Comparison of ENCODE assay signal across 8 mouse cellular contexts in the genomic region with DNA sequence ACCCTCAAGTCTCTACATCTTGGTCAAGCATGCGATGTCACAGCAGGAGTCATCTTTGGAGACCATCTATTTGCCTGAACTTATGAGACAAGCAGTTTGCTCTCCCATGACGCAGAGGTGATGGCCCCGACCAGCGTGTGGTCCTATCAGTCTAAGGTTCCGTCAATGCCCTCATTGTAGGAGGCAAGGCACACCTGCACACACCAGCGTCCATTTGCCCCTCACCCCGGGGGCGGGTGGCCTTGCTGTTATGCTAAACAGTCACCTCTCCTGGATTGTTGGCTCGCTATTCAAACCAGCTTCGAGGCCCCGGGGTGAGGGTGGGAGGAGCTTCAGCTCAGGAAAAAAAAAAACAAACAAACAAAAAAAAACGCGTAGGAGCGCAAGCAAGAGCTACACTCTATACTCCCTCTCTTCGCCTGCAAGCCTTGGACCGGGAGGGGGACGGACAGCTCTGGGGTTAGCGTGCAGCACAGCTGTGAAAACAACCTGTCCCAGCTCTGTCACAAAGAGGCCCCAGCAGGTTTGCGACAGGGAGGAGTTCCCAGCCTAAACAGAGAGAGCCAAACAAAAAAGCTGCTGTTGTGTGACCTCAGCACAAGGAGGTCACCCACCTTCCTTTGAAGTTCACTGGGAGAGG. TPM values are rescaled to one million over a fixed set of nuclear protein-coding genes. Genes with fewer than 3 reads are reported as not detected.
DNase-seq lines count a peak whose midpoint lies in the region; TF ChIP-seq lines count a peak whose summit lies in the region.

No protein-coding gene starts in this region.

- H3K4me1 ChIP-seq in kidney, adult 2 months (ENCODE audit: control insufficient read depth, insufficient read depth, low read length), result 0 out of 2 replicates have a peak, but pooled peaks cover 2% of the 10 kb centered on the region
- H3K4me1 ChIP-seq in cortical plate, adult 2 months (ENCODE audit: control insufficient read depth, insufficient read depth, low read length), result no peaks in the 10 kb centered on the region

- no peak overlapping the region for H3K27ac ChIP-seq in kidney, adult 2 months (ENCODE audit: insufficient read depth, low read depth, low read length)
- 0 out of 2 replicates have a peak overlapping the region, but pooled peaks have one; percentile 35 for H3K27ac ChIP-seq in cortical plate, adult 2 months (ENCODE audit: insufficient read depth, low read length)

- TF ChIP-seq POLR2A in kidney, adult 2 months (IDR thresholded peaks at IDR 0.05; ENCODE audit: low read depth, low read length), result no peak
- TF ChIP-seq POLR2A in cortical plate, adult 2 months (IDR thresholded peaks at IDR 0.05; ENCODE audit: extremely low read depth, insufficient read depth, low read length), result no peak

- H3K36me3 ChIP-seq in kidney, adult 2 months (ENCODE audit: control insufficient read depth, insufficient read depth, low read length), result no peaks in the 10 kb centered on the region

- H3K27me3 ChIP-seq in kidney, adult 2 months (replicated peaks; ENCODE audit: control insufficient read depth, insufficient read depth, low read length), result no peaks in the 10 kb centered on the region

- TF ChIP-seq CTCF in kidney, adult 2 months (conservative IDR thresholded peaks at IDR 0.05; ENCODE audit: insufficient read depth, insufficient read length, low read depth, low read length), result no peak
- no peak for TF ChIP-seq CTCF in cortical plate, adult 2 months (IDR thresholded peaks at IDR 0.05; ENCODE audit: extremely low read depth, insufficient read depth, low read length)

- H3K4me3 ChIP-seq in kidney, adult 2 months (ENCODE audit: insufficient read depth, low read depth, low read length), result no peak overlapping the region
- H3K4me3 ChIP-seq in cortical plate, adult 2 months (ENCODE audit: insufficient read depth, low read length), result no peak overlapping the region

- DNase-seq in kidney, adult 9 months, result peak; percentile 30
- no peak for DNase-seq in kidney, adult 2 months
- peak; percentile 70 for DNase-seq in forelimb bud, embryonic 11.5 days (ENCODE audit: low read depth, low spot score)
- DNase-seq in mesoderm, embryonic 11.5 days (ENCODE audit: low read depth, low spot score), result peak; percentile 79
- no peak for DNase-seq in left cerebral cortex, adult 9 months (ENCODE audit: low spot score in 2 of 2)
- DNase-seq in right cerebral cortex, postnatal 14 days, result no peak
- no peak for DNase-seq in heart, adult 18-20 months

- 31% methylated on average over 19 of the region's 19 CpGs for WGBS in kidney, adult 2 months

RNA-seq across cellular contexts. Expression of gene Xpnpep1, which starts 12.1 kb away (rescaled TPM):
- polyA plus RNA-seq in kidney, adult 2 months (2012; rRNA removed), result 250 and 253 TPM in 2 replicates
- 51.4 and 52.9 TPM in 2 replicates for polyA plus RNA-seq in cortical plate, adult 2 months (2012; rRNA removed)
- total RNA-seq in heart, adult 18-20 months (2021), result 10 to 100 TPM; 65.2 to 73.3 TPM

Comparison
In these comparisons a context has a peak if more than half of its experiments do, and no peak if none do; other contexts are left out.
1. DNase-seq: peak in kidney, adult 9 months (single experiment), forelimb bud, embryonic 11.5 days (single experiment) and mesoderm, embryonic 11.5 days (single experiment); none in kidney, adult 2 months (single experiment), left cerebral cortex, adult 9 months (0 of 2), right cerebral cortex, postnatal 14 days (single experiment) and heart, adult 18-20 months (0 of 2).